Mouse (Mus musculus) embryonic fibroblast, embryonic 13.5 days (primary cell): ENCODE measurements at regions not wholly inside any gene's neighbourhood (a gene's known extent, or its start where the extent isn't known, plus 50 kb on each side); places are given as distances from the start of the nearest gene placed in this dataset.

ENCODE experiments used
- H3K27ac ChIP-seq: 2 replicates; pipeline ENCODE4 v1.5.1; 2012; ENCODE audit warnings: low read length, control low read depth, inconsistent platforms; ENCODE audit not compliant: insufficient read depth
- H3K4me1 ChIP-seq: 2 replicates; pipeline ENCODE4 v1.6.1; 2011; ENCODE audit warnings: low read length; ENCODE audit not compliant: control insufficient read depth, insufficient read depth
- H3K4me3 ChIP-seq: 2 replicates; pipeline ENCODE4 v1.5.1; 2011; ENCODE audit warnings: mild to moderate bottlenecking, control low read depth, low read length; ENCODE audit not compliant: insufficient read depth
- CTCF ChIP-seq: IDR thresholded peaks from 2 replicates; pipeline ENCODE4 v1.5.1; 2011; ENCODE audit warnings: mild to moderate bottlenecking, control low read depth, low read length, moderate library complexity, borderline replicate concordance; ENCODE audit not compliant: insufficient read depth
- POLR2A ChIP-seq: IDR thresholded peaks from 2 replicates; pipeline ENCODE4 v1.6.1; 2011; ENCODE audit warnings: low read depth, mild to moderate bottlenecking, control low read depth, low read length, moderate library complexity

- Histone ChIP-seq H3K4me3 (no peak overlapping the region), H3K4me1 (peaks cover 3% of the 10 kb centered on the region), H3K27ac (no peak overlapping the region)
- TF ChIP-seq CTCF, result no peak
- no peak for TF ChIP-seq POLR2A
Measured at GRCm38 (mm10) chr3:60138319-60138718, 56.6 kb downstream of the Sucnr1 start.

- no peak overlapping the region for H3K27ac ChIP-seq
- TF ChIP-seq POLR2A, result no peak
- H3K4me3 ChIP-seq, result no peak overlapping the region
- H3K4me1 ChIP-seq, result no peaks in the 10 kb centered on the region
Measured at GRCm38 (mm10) chr3:60159865-60160264, 78.2 kb downstream of the Sucnr1 start.

GRCm38 (mm10) chr3:60167633-60168032 lies 86.0 kb downstream of the Sucnr1 start:
- H3K4me3 ChIP-seq, result no peak overlapping the region
- H3K4me1 ChIP-seq, result no peaks in the 10 kb centered on the region; the same call in 1 of the 2 replicates
- no peak overlapping the region for H3K27ac ChIP-seq
- TF ChIP-seq CTCF (no peak), POLR2A (no peak)

- Histone ChIP-seq H3K27ac (no peak overlapping the region), H3K4me1 (no peaks in the 10 kb centered on the region; the same call in 1 of the 2 replicates), H3K4me3 (no peak overlapping the region)
- TF ChIP-seq POLR2A (no peak), CTCF (no peak)
Measured at GRCm38 (mm10) chr3:60168135-60168926, 86.7 kb downstream of the Sucnr1 start.

- TF ChIP-seq CTCF (no peak), POLR2A (no peak)
- H3K27ac ChIP-seq, result no peak overlapping the region
- no peak overlapping the region for H3K4me3 ChIP-seq
- no peaks in the 10 kb centered on the region; the same call in 1 of the 2 replicates for H3K4me1 ChIP-seq
Measured at GRCm38 (mm10) chr3:60169606-60170005, 87.9 kb downstream of the Sucnr1 start.

- TF ChIP-seq CTCF (no peak), POLR2A (no peak)
- Histone ChIP-seq H3K27ac (no peak overlapping the region), H3K4me3 (no peak overlapping the region), H3K4me1 (no peaks in the 10 kb centered on the region)
Measured at GRCm38 (mm10) chr3:60184481-60184880, 102.8 kb downstream of the Sucnr1 start.

- no peaks in the 10 kb centered on the region for H3K4me1 ChIP-seq
- no peak overlapping the region for H3K4me3 ChIP-seq
- TF ChIP-seq POLR2A (no peak), CTCF (no peak)
- no peak overlapping the region for H3K27ac ChIP-seq
Measured at GRCm38 (mm10) chr3:60196031-60196430, 114.4 kb downstream of the Sucnr1 start.

- TF ChIP-seq POLR2A, result no peak
- no peak for TF ChIP-seq CTCF
- no peak overlapping the region for H3K27ac ChIP-seq
- H3K4me3 ChIP-seq, result no peak overlapping the region
- H3K4me1 ChIP-seq, result no peaks in the 10 kb centered on the region
Measured at GRCm38 (mm10) chr3:60207936-60208335, 126.3 kb downstream of the Sucnr1 start.

GRCm38 (mm10) chr3:60218938-60219337 lies 137.3 kb downstream of the Sucnr1 start:
- Histone ChIP-seq H3K4me3 (no peak overlapping the region), H3K4me1 (no peaks in the 10 kb centered on the region)
- TF ChIP-seq POLR2A (no peak), CTCF (no peak)

GRCm38 (mm10) chr3:60240664-60241063 lies 159.0 kb downstream of the Sucnr1 start:
- TF ChIP-seq CTCF, result no peak
- TF ChIP-seq POLR2A, result no peak
- H3K4me1 ChIP-seq, result no peaks in the 10 kb centered on the region
- no peak overlapping the region for H3K4me3 ChIP-seq
- no peak overlapping the region for H3K27ac ChIP-seq

More at GRCm38 (mm10) chr3:60218938-60219337, 137.3 kb downstream of the Sucnr1 start:
- H3K27ac ChIP-seq, result no peak overlapping the region
